Mouse (Mus musculus): ENCODE measurements around the gene Fmnl3.
A peak's percentile ranks its signal among the peaks of the same experiment; 100 is the strongest.

The Fmnl3 gene

GRCm38 (mm10) chr15:99343414-99344147, 26.7 kb downstream of the Fmnl3 start:
- no peak for DNase-seq (ENCODE audit: low read depth, low spot score)

- no peak for DNase-seq (ENCODE audit: low read depth, low spot score)
Measured at GRCm38 (mm10) chr15:99342194-99342981, 27.9 kb downstream of the Fmnl3 start.

- no peak for DNase-seq (ENCODE audit: low read depth, low spot score)
Measured at GRCm38 (mm10) chr15:99341102-99341501, 29.2 kb downstream of the Fmnl3 start.

- no peak for DNase-seq (ENCODE audit: low read depth, low spot score)
Measured at GRCm38 (mm10) chr15:99339669-99340068, 30.6 kb downstream of the Fmnl3 start.

- no peak for DNase-seq (ENCODE audit: low read depth, low spot score)
Measured at GRCm38 (mm10) chr15:99338916-99339315, 31.4 kb downstream of the Fmnl3 start.

- no peak for DNase-seq (ENCODE audit: low read depth, low spot score)
Measured at GRCm38 (mm10) chr15:99335801-99336320, 34.4 kb downstream of the Fmnl3 start.

GRCm38 (mm10) chr15:99334500-99334899, 35.8 kb downstream of the Fmnl3 start:
- DNase-seq (ENCODE audit: low read depth, low spot score): no peak

- no peak for DNase-seq (ENCODE audit: low read depth, low spot score)
Measured at GRCm38 (mm10) chr15:99333676-99334065, 36.6 kb downstream of the Fmnl3 start.

GRCm38 (mm10) chr15:99332921-99333675, 37.2 kb downstream of the Fmnl3 start:
- DNase-seq (ENCODE audit: low read depth, low spot score): no peak

- DNase-seq (ENCODE audit: low read depth, low spot score): no peak
Measured at GRCm38 (mm10) chr15:99332111-99332510, 38.2 kb downstream of the Fmnl3 start.

GRCm38 (mm10) chr15:99331341-99331740, 38.9 kb downstream of the Fmnl3 start:
- DNase-seq (ENCODE audit: low read depth, low spot score): no peak

- no peak for DNase-seq (ENCODE audit: low read depth, low spot score)
Measured at GRCm38 (mm10) chr15:99330324-99330723, 40.0 kb downstream of the Fmnl3 start.

- DNase-seq (ENCODE audit: low read depth, low spot score): no peak
Measured at GRCm38 (mm10) chr15:99328011-99328410, 42.3 kb downstream of the Fmnl3 start.

GRCm38 (mm10) chr15:99326959-99327358, 43.3 kb downstream of the Fmnl3 start:
- DNase-seq (ENCODE audit: low read depth, low spot score): peak; percentile 31

GRCm38 (mm10) chr15:99326407-99326806, 43.9 kb downstream of the Fmnl3 start:
- DNase-seq (ENCODE audit: low read depth, low spot score): no peak

- DNase-seq (ENCODE audit: low read depth, low spot score): no peak
Measured at GRCm38 (mm10) chr15:99325598-99325997, 44.7 kb downstream of the Fmnl3 start.

GRCm38 (mm10) chr15:99324151-99324550, 46.1 kb downstream of the Fmnl3 start:
- no peak for DNase-seq (ENCODE audit: low read depth, low spot score)

- DNase-seq (ENCODE audit: low read depth, low spot score): no peak
Measured at GRCm38 (mm10) chr15:99320978-99321377, 49.3 kb downstream of the Fmnl3 start.

- DNase-seq (ENCODE audit: low read depth, low spot score): no peak
Measured at GRCm38 (mm10) chr15:99320168-99320674, 50.1 kb downstream of the Fmnl3 start.

- no peak for DNase-seq (ENCODE audit: low read depth, low spot score)
Measured at GRCm38 (mm10) chr15:99319411-99319871, 50.8 kb downstream of the Fmnl3 start.

- no peak for DNase-seq (ENCODE audit: low read depth, low spot score)
Measured at GRCm38 (mm10) chr15:99318861-99319410, 51.3 kb downstream of the Fmnl3 start.
